Mouse (Mus musculus) kidney, postnatal 0 days (tissue): ENCODE data around the gene Klra7. TPM values are rescaled to one million over a fixed set of nuclear protein-coding genes. Genes with fewer than 3 reads are reported as not detected.
"Not testable (repeated sequence)": the region's sequence is repeated elsewhere in the genome, so short reads cannot be mapped to it uniquely, and the experiment has no call there.

Experiments
- ATAC-seq: fragments of 200-750 bp; cut with Nextera tagmentation; replicated peaks from 2 replicates; pipeline ENCODE4 v1.8.0; 2017; ENCODE audit warnings: low read depth, moderate number of reproducible peaks, moderate TSS enrichment, moderate library complexity; ENCODE audit not compliant: low FRiP score
- DNase-seq: peaks from one replicate; pipeline ENCODE4 v3.0.0-alpha.2; 2016; ENCODE audit warnings: low spot score
- H3K27ac ChIP-seq: fragments of 300-500 bp; sonication (generic); 2 replicates; pipeline ENCODE4 v1.5.1; 2014; ENCODE audit warnings: mild to moderate bottlenecking
- H3K27me3 ChIP-seq: fragments of 300-500 bp; sonication (generic); 2 replicates; pipeline ENCODE4 v1.6.1; 2014; ENCODE audit warnings: low read length, mixed read lengths; ENCODE audit not compliant: insufficient read depth
- H3K36me3 ChIP-seq: fragments of 300-500 bp; sonication (generic); 2 replicates; pipeline ENCODE4 v1.6.1; 2014; ENCODE audit warnings: low read length, mixed read lengths; ENCODE audit not compliant: insufficient read depth
- H3K4me1 ChIP-seq: fragments of 300-500 bp; sonication (generic); replicated peaks from 2 replicates; pipeline ENCODE4 v1.6.1; 2014; ENCODE audit warnings: antibody characterized with exemption, low read length, mixed read lengths; ENCODE audit not compliant: insufficient read depth
- H3K4me2 ChIP-seq: fragments of 300-500 bp; sonication (generic); 2 replicates; pipeline ENCODE4 v1.6.1; 2014; ENCODE audit warnings: mild to moderate bottlenecking, low read length, moderate library complexity, mixed read lengths
- H3K4me3 ChIP-seq: fragments of 300-500 bp; sonication (generic); replicated peaks from 2 replicates; pipeline ENCODE4 v1.5.1; 2014; ENCODE audit warnings: low read depth, low read length
- H3K9ac ChIP-seq: fragments of 300-500 bp; sonication (generic); 2 replicates; pipeline ENCODE4 v1.6.1; 2014; ENCODE audit warnings: low read depth, low read length
- H3K9me3 ChIP-seq: fragments of 300-500 bp; sonication (generic); replicated peaks from 2 replicates; pipeline ENCODE4 v1.6.1; 2016; ENCODE audit warnings: low read length, inconsistent platforms, mixed read lengths
- CTCF ChIP-seq: IDR thresholded peaks from 2 replicates; pipeline ENCODE4 v1.5.1; 2016; ENCODE audit warnings: antibody characterized with exemption, low read depth, mild to moderate bottlenecking, moderate library complexity
- WGBS: fragments of 180-500 bp; shearing (Covaris S2); extraction: QIAGEN DNeasy Blood & Tissue Kit; methylation state at CpG from one replicate; pipeline ENCODE4 v1.1.7; 2014; 5-methylcytosine and 5-hydroxymethylcytosine counted together
- polyA plus RNA-seq: library from polyadenylated mRNA; unstranded; fragments of >200 nt; fragmentation: Nextera tagmentation; extraction: Ambion mirVana; gene quantifications from 2 replicates; pipeline ENCODE4 v1.2.1, GENCODE M21; 2015

The Klra7 gene
- not detected in 2 replicates for polyA plus RNA-seq

- no peaks in the 10 kb centered on the region for H3K27me3 ChIP-seq
- no peak within 1 kb of the TSS for H3K9ac ChIP-seq
- no peak within 1 kb of the TSS for H3K4me3 ChIP-seq
- no peak for ATAC-seq
- no peaks in the 10 kb centered on the region for H3K4me1 ChIP-seq
- no peaks in the 10 kb centered on the region for H3K9me3 ChIP-seq
- no peaks in the 10 kb centered on the region for H3K36me3 ChIP-seq
- TF ChIP-seq CTCF = no peak
- no peak for DNase-seq
- H3K4me2 ChIP-seq = no peak within 1 kb of the TSS
- no peak within 1 kb of the TSS for H3K27ac ChIP-seq
Measured at GRCm38 (mm10) chr6:130233222-130233621, at the start of gene Klra7. Gene Klra7, minus strand, starts transcription at chr6:130233322.

- not testable (repeated sequence) for H3K4me2 ChIP-seq, H3K4me3 ChIP-seq, H3K9ac ChIP-seq, H3K9me3 ChIP-seq, H3K36me3 ChIP-seq, H3K4me1 ChIP-seq, ATAC-seq, DNase-seq, H3K27me3 ChIP-seq, H3K27ac ChIP-seq
- 72% methylated on average over 1 of the region's 1 CpGs for WGBS
Measured at GRCm38 (mm10) chr6:130281828-130282227, 48.7 kb upstream of the Klra7 start, which contains the start of gene Klra10. Gene Klra10, minus strand, starts transcription at chr6:130281928.

GRCm38 (mm10) chr6:130255326-130255725 is 22.2 kb upstream of the Klra7 start:
- no peak overlapping the region for H3K27ac ChIP-seq
- no peak overlapping the region for H3K4me3 ChIP-seq
- no peaks in the 10 kb centered on the region for H3K27me3 ChIP-seq
- WGBS = 89% methylated on average over 2 of the region's 2 CpGs
- H3K4me2 ChIP-seq = no peak overlapping the region
- no peak for DNase-seq
- H3K9me3 ChIP-seq = no peaks in the 10 kb centered on the region
- no peak for TF ChIP-seq CTCF
- H3K36me3 ChIP-seq = no peaks in the 10 kb centered on the region
- H3K4me1 ChIP-seq = no peaks in the 10 kb centered on the region
- H3K9ac ChIP-seq = no peak overlapping the region
- no peak for ATAC-seq

- H3K9ac ChIP-seq = no peak overlapping the region
- H3K4me3 ChIP-seq = no peak overlapping the region
- no peak for ATAC-seq
- no peak overlapping the region for H3K27ac ChIP-seq
- H3K9me3 ChIP-seq = no peaks in the 10 kb centered on the region
- no peak for TF ChIP-seq CTCF
- DNase-seq = no peak
- H3K4me1 ChIP-seq = no peaks in the 10 kb centered on the region
- no peaks in the 10 kb centered on the region for H3K27me3 ChIP-seq
- H3K36me3 ChIP-seq = no peaks in the 10 kb centered on the region
- no peak overlapping the region for H3K4me2 ChIP-seq
- 71% methylated on average over 2 of the region's 2 CpGs for WGBS
Measured at GRCm38 (mm10) chr6:130237536-130237935, 4.4 kb upstream of the Klra7 start.

GRCm38 (mm10) chr6:130236635-130237034 is 3.5 kb upstream of the Klra7 start:
- Histone ChIP-seq H3K9ac (no peak overlapping the region), H3K4me1 (no peaks in the 10 kb centered on the region), H3K9me3 (no peaks in the 10 kb centered on the region), H3K27me3 (no peaks in the 10 kb centered on the region), H3K4me2 (no peak overlapping the region), H3K36me3 (no peaks in the 10 kb centered on the region), H3K4me3 (no peak overlapping the region), H3K27ac (no peak overlapping the region)
- 45% methylated on average over 1 of the region's 1 CpGs for WGBS
- ATAC-seq (no peak), DNase-seq (no peak)
- TF ChIP-seq CTCF = no peak

GRCm38 (mm10) chr6:130197453-130197852 is 35.7 kb downstream of the Klra7 start:
- H3K9ac ChIP-seq, H3K4me1 ChIP-seq, ATAC-seq, H3K9me3 ChIP-seq, H3K4me3 ChIP-seq, H3K27me3 ChIP-seq, H3K36me3 ChIP-seq, H3K4me2 ChIP-seq, H3K27ac ChIP-seq, DNase-seq: not testable (repeated sequence)
- 89% methylated on average over 1 of the region's 1 CpGs for WGBS

- whole genome bisulfite sequencing = 66% methylated on average over 3 of the region's 3 CpGs
- H3K9me3 ChIP-seq, H3K4me1 ChIP-seq, H3K9ac ChIP-seq, H3K4me2 ChIP-seq, H3K27me3 ChIP-seq, H3K36me3 ChIP-seq, H3K27ac ChIP-seq, H3K4me3 ChIP-seq, ATAC-seq, DNase-seq: not testable (repeated sequence)
Measured at GRCm38 (mm10) chr6:130193012-130193411, 40.1 kb downstream of the Klra7 start, which contains the start of gene Klra9. Gene Klra9, minus strand, starts transcription at chr6:130193112.

Other genes starting within 250 kb of the Klra7 start
- not detected in 2 replicates for gene Klra6, start 206.4 kb downstream of the Klra7 start, polyA plus RNA-seq
- not detected in 2 replicates for gene Klra4, start 166.1 kb downstream of the Klra7 start, polyA plus RNA-seq
- not detected in 2 replicates for gene Klra8, start 103.4 kb downstream of the Klra7 start, polyA plus RNA-seq
- gene Klra9, start 40.2 kb downstream of the Klra7 start, polyA plus RNA-seq = not detected in 2 replicates
- gene Klra10, start 48.6 kb upstream of the Klra7 start, polyA plus RNA-seq = not detected in 2 replicates
- not detected in 2 replicates for gene Klra3, start 104.3 kb upstream of the Klra7 start, polyA plus RNA-seq
- gene Klra1, start 153.6 kb upstream of the Klra7 start, polyA plus RNA-seq = not detected in 2 replicates